Mouse (Mus musculus) MEL (cell line): ENCODE measurements around the gene Tor1aip2.

Experiments used
- BHLHE40 ChIP-seq: IDR thresholded peaks from 2 replicates; pipeline ENCODE4 v1.6.1; 2012; ENCODE audit warnings: low read depth, mild to moderate bottlenecking, inconsistent platforms, low read length, improper control_type of control experiment, borderline replicate concordance
- CTCF ChIP-seq, 3 experiments: IDR thresholded peaks in 2 of 3; conservative IDR thresholded peaks in 1 of 3; 2 replicates each; pipeline ENCODE4 v1.5.1; 2011 to 2012; ENCODE audit warnings: low read length in 3 of 3, low read depth in 2 of 3, mild to moderate bottlenecking in 2 of 3, improper control_type of control experiment in 1 of 3, inconsistent platforms in 1 of 3, mixed read lengths in 1 of 3, moderate library complexity in 1 of 3; ENCODE audit not compliant: control insufficient read depth in 1 of 3, insufficient read depth in 1 of 3, poor library complexity in 1 of 3, severe bottlenecking in 1 of 3
- E2F4 ChIP-seq: IDR thresholded peaks from 2 replicates; pipeline ENCODE4 v1.6.1; 2011; ENCODE audit warnings: low read depth, low read length, improper control_type of control experiment, borderline replicate concordance
- ETS1 ChIP-seq: IDR thresholded peaks from 2 replicates; pipeline ENCODE4 v1.6.1; 2012; ENCODE audit warnings: low read depth, mild to moderate bottlenecking, inconsistent platforms, low read length, improper control_type of control experiment, moderate library complexity
- GABPA ChIP-seq: IDR thresholded peaks from 2 replicates; pipeline ENCODE4 v1.6.1; 2012; ENCODE audit warnings: low read depth, mild to moderate bottlenecking, inconsistent platforms, low read length, improper control_type of control experiment, moderate library complexity
- HCFC1 ChIP-seq: IDR thresholded peaks from 2 replicates; pipeline ENCODE4 v1.6.1; 2012; ENCODE audit warnings: low read depth, mild to moderate bottlenecking, inconsistent platforms, low read length, improper control_type of control experiment, moderate library complexity
- RAD21 ChIP-seq: IDR thresholded peaks from 2 replicates; pipeline ENCODE4 v1.6.1; 2011; ENCODE audit warnings: mild to moderate bottlenecking, low read depth, low read length, improper control_type of control experiment
- ZNF384 ChIP-seq: IDR thresholded peaks from 2 replicates; pipeline ENCODE4 v1.6.1; 2012; ENCODE audit warnings: low read depth, mild to moderate bottlenecking, inconsistent platforms, low read length, improper control_type of control experiment

DNA sequence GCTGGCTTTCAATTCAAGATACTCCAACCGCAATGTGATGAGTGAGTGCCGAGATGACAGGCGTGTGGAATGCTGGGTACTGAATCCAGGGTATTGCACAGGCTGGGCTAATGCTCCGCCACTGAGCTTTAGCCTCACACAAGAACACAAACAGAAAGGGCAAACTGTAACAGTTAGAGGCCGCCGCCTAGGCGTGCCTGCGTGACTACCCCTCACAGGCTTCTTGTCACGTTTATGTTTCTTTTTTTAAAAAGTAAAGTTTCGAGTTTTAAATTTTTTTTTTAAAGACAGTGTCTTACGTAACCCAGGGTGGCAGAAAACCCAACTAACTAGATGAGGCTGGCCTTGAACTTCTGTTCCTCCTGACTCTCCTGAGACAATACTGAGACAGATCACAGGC lies 29.3 kb upstream of the Tor1aip2 start:
- TF ChIP-seq BHLHE40 = no peak
- no peak for TF ChIP-seq RAD21
- TF ChIP-seq ZNF384 = no peak
- no peak for TF ChIP-seq ETS1
- TF ChIP-seq CTCF (IDR thresholded peaks at IDR 0.05 in 2 of 3, conservative IDR thresholded peaks at IDR 0.05 in 1 of 3; ENCODE audit: control insufficient read depth in 1 of 3, insufficient read depth in 1 of 3, low read depth in 2 of 3, low read length in 3 of 3, poor library complexity in 1 of 3, severe bottlenecking in 1 of 3) = no peak
- no peak for TF ChIP-seq HCFC1
- no peak for TF ChIP-seq GABPA
- TF ChIP-seq E2F4 = no peak
